Mouse (Mus musculus): ENCODE data around the gene Padi2. TPM values are rescaled to one million over a fixed set of nuclear protein-coding genes. Genes with fewer than 3 reads are reported as not detected.

Gene Padi2
- total and polyA plus RNA-seq, 3 experiments = 0.04 TPM; not detected in 2

GRCm38 (mm10) chr4:140869945-140870344 is 36.2 kb upstream of the Padi2 start:
- no peak for DNase-seq (ENCODE audit: extremely low read depth)
- in situ Hi-C loops (cut with MboI; ENCODE audit: low pct_ligation_motif_present, low pct_unique_long_range_greater_than_20kb, low sequenced_read_pairs) = no loop called here

DNA sequence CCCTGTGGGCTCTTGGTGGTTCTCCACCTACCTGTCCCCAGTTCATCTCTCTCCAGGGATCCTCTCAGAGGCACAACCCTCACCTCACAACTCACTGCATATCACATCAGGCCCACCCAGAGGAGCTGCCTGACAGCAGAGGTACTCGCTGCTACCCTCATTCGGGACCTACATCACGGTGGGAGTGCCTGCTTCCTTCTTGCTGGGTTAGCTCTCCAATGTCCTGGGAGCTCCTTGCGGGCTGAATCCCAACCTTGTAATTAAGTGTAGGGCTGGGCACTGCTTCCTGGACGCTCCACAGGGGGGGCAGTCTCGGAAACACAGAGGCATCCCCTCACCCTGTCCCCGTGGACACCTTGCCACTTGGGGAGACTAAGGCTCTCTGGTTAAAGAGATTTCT is 35.3 kb upstream of the Padi2 start:
- Histone ChIP-seq H3K79me2 (replicated peaks; ENCODE audit: control insufficient read depth, extremely low read depth, insufficient read depth, poor library complexity, severe bottlenecking) (no peaks in the 10 kb centered on the region), H3K27ac (ENCODE audit: insufficient read depth, low read depth) (no peak overlapping the region), H3K9me3 (replicated peaks; ENCODE audit: low read length) (peaks cover 18% of the 10 kb centered on the region), H3K9ac (ENCODE audit: insufficient read depth, low read depth) (no peak overlapping the region), H3K4me3 (replicated peaks in 1 of 3; ENCODE audit: low read depth in 2 of 3, low read length in 2 of 3, poor library complexity in 1 of 3) (no peak overlapping the region), H3K4me1 (ENCODE audit: control insufficient read depth in 1 of 2, insufficient read depth in 2 of 2) (peaks cover 0 to 4% of the 10 kb centered on the region in 2 experiments; a peak in 2 of 4 replicates), H3K27me3 (replicated peaks) (peaks cover 50% of the 10 kb centered on the region), H3K4me2 (ENCODE audit: insufficient read depth, low read depth, poor library complexity, severe bottlenecking) (no peak overlapping the region), H3K36me3 (replicated peaks in 1 of 2; ENCODE audit: control insufficient read depth in 1 of 2, insufficient read depth in 1 of 2, low read length in 1 of 2) (no peaks in the 10 kb centered on the region)
- dilution Hi-C loops (cut with MboI; ENCODE audit: extremely low pct_ligation_motif_present, extremely low pct_unique_long_range_greater_than_20kb, low sequenced_read_pairs) = no loop called here
- in situ Hi-C loops (cut with MboI; ENCODE audit: low pct_ligation_motif_present, low pct_unique_long_range_greater_than_20kb, low sequenced_read_pairs) = no loop called here
- TF ChIP-seq KAT2A (IDR thresholded peaks at IDR 0.05; ENCODE audit: insufficient replicate concordance, low read length) (no peak), ELF1 (IDR thresholded peaks at IDR 0.05; ENCODE audit: low read depth, low read length) (no peak), MAZ (IDR thresholded peaks at IDR 0.05; ENCODE audit: low read depth, low read length) (no peak), USF1 (IDR thresholded peaks at IDR 0.05; ENCODE audit: low read depth, low read length) (no peak), TCF12 (IDR thresholded peaks at IDR 0.05; ENCODE audit: low read depth, low read length) (no peak)
- DNase-seq (ENCODE audit: extremely low read depth) = no peak

More at GRCm38 (mm10) chr4:140869945-140870344, 36.2 kb upstream of the Padi2 start:
- H3K9me3 ChIP-seq (replicated peaks; ENCODE audit: low read length) = peaks cover 16% of the 10 kb centered on the region
- dilution Hi-C loops (cut with MboI; ENCODE audit: extremely low pct_ligation_motif_present, extremely low pct_unique_long_range_greater_than_20kb, low sequenced_read_pairs) = no loop called here
- no peak overlapping the region for H3K9ac ChIP-seq (ENCODE audit: insufficient read depth, low read depth)
- peaks cover 0 to 4% of the 10 kb centered on the region in 2 experiments; a peak in 2 of 4 replicates for H3K4me1 ChIP-seq (ENCODE audit: control insufficient read depth in 1 of 2, insufficient read depth in 2 of 2)
- H3K36me3 ChIP-seq (replicated peaks in 1 of 2; ENCODE audit: control insufficient read depth in 1 of 2, insufficient read depth in 1 of 2, low read length in 1 of 2) = no peaks in the 10 kb centered on the region
- H3K4me2 ChIP-seq (ENCODE audit: insufficient read depth, low read depth, poor library complexity, severe bottlenecking) = no peak overlapping the region
- no peak for TF ChIP-seq CHD1 (IDR thresholded peaks at IDR 0.05; ENCODE audit: low read depth, low read length)
- no peak for TF ChIP-seq CHD2 (IDR thresholded peaks at IDR 0.05; ENCODE audit: low read length)
- TF ChIP-seq TCF12 (IDR thresholded peaks at IDR 0.05; ENCODE audit: low read depth, low read length) = no peak
- TF ChIP-seq BHLHE40 (IDR thresholded peaks at IDR 0.05; ENCODE audit: low read depth, low read length) = no peak
- no peak for TF ChIP-seq UBTF (IDR thresholded peaks at IDR 0.05; ENCODE audit: low read depth, low read length)
- TF ChIP-seq POLR2A (IDR thresholded peaks at IDR 0.05; ENCODE audit: low read depth, low read length) = no peak
- TF ChIP-seq ZMIZ1 (IDR thresholded peaks at IDR 0.05; ENCODE audit: low read depth, low read length) = no peak
- no peak for TF ChIP-seq USF1 (IDR thresholded peaks at IDR 0.05; ENCODE audit: low read depth, low read length)
- TF ChIP-seq MXI1 (IDR thresholded peaks at IDR 0.05; ENCODE audit: low read depth, low read length) = no peak
- TF ChIP-seq GABPA (IDR thresholded peaks at IDR 0.05; ENCODE audit: insufficient replicate concordance, low read depth, low read length) = no peak
- no peak for TF ChIP-seq ETS1 (conservative IDR thresholded peaks at IDR 0.05; ENCODE audit: low read depth, low read length)
- TF ChIP-seq HCFC1 (IDR thresholded peaks at IDR 0.05; ENCODE audit: low read depth, low read length) = no peak
- no peak for TF ChIP-seq NELFE (IDR thresholded peaks at IDR 0.05; ENCODE audit: low read depth, low read length)
- TF ChIP-seq SMC3 (IDR thresholded peaks at IDR 0.05; ENCODE audit: low read depth, low read length) = no peak
- no peak for TF ChIP-seq MAZ (IDR thresholded peaks at IDR 0.05; ENCODE audit: low read depth, low read length)
- TF ChIP-seq ZC3H11A (IDR thresholded peaks at IDR 0.05; ENCODE audit: low read depth, low read length) = no peak
- TF ChIP-seq RCOR1 (conservative IDR thresholded peaks at IDR 0.05; ENCODE audit: low read depth, low read length) = no peak
- no peak for TF ChIP-seq POLR2AphosphoS2 (IDR thresholded peaks at IDR 0.05; ENCODE audit: low read depth, low read length)
- H3K79me2 ChIP-seq (replicated peaks; ENCODE audit: control insufficient read depth, extremely low read depth, insufficient read depth, poor library complexity, severe bottlenecking) = no peaks in the 10 kb centered on the region
- no peak overlapping the region for H3K4me3 ChIP-seq (replicated peaks in 1 of 3; ENCODE audit: low read depth in 2 of 3, low read length in 2 of 3, poor library complexity in 1 of 3)
- H3K27ac ChIP-seq (ENCODE audit: insufficient read depth, low read depth) = no peak overlapping the region
- H3K27me3 ChIP-seq (replicated peaks) = peaks cover 50% of the 10 kb centered on the region

Measured in CH12.LX (cell line).